Mouse (Mus musculus): ENCODE measurements around the gene Cdk5rap1.

The Cdk5rap1 gene

GRCm38 (mm10) chr2:154372842-154373500 is at the start of gene Cdk5rap1:
Gene Cdk5rap1, minus strand, starts transcription at chr2:154373010.
- DNase-seq = no peak

- no peak for DNase-seq
Observed at GRCm38 (mm10) chr2:154422181-154422580, 49.4 kb upstream of the Cdk5rap1 start.

- no peak for DNase-seq
Observed at GRCm38 (mm10) chr2:154420942-154421731, 48.3 kb upstream of the Cdk5rap1 start.

- DNase-seq = no peak
Observed at GRCm38 (mm10) chr2:154419631-154420515, 47.1 kb upstream of the Cdk5rap1 start.

GRCm38 (mm10) chr2:154418001-154418400 is 45.2 kb upstream of the Cdk5rap1 start:
- DNase-seq = no peak

GRCm38 (mm10) chr2:154417107-154417506 is 44.3 kb upstream of the Cdk5rap1 start:
- DNase-seq = peak; percentile 45 to 74

GRCm38 (mm10) chr2:154412018-154412666 is 39.3 kb upstream of the Cdk5rap1 start:
- peak in 1 of 2 experiments; percentile 54 for DNase-seq

- no peak for DNase-seq
Observed at GRCm38 (mm10) chr2:154410355-154410754, 37.5 kb upstream of the Cdk5rap1 start.

GRCm38 (mm10) chr2:154407643-154408445 is 35.0 kb upstream of the Cdk5rap1 start, which contains the start of gene Snta1:
Gene Snta1, minus strand, starts transcription at chr2:154408099.
- DNase-seq = peak; percentile 89 to 92

- DNase-seq = no peak
Observed at GRCm38 (mm10) chr2:154407063-154407642, 34.3 kb upstream of the Cdk5rap1 start.

GRCm38 (mm10) chr2:154405447-154405994 is 32.7 kb upstream of the Cdk5rap1 start:
- no peak for DNase-seq

- DNase-seq = peak; percentile 75 to 83
Observed at GRCm38 (mm10) chr2:154402811-154403210, 30.0 kb upstream of the Cdk5rap1 start.

GRCm38 (mm10) chr2:154401976-154402375 is 29.2 kb upstream of the Cdk5rap1 start:
- DNase-seq = no peak

- no peak for DNase-seq
Observed at GRCm38 (mm10) chr2:154399325-154399724, 26.5 kb upstream of the Cdk5rap1 start.

- peak; percentile 65 to 76 for DNase-seq
Observed at GRCm38 (mm10) chr2:154398267-154398666, 25.5 kb upstream of the Cdk5rap1 start.

GRCm38 (mm10) chr2:154396529-154396928 is 23.7 kb upstream of the Cdk5rap1 start:
- DNase-seq = no peak

GRCm38 (mm10) chr2:154394602-154395001 is 21.8 kb upstream of the Cdk5rap1 start:
- no peak for DNase-seq

- DNase-seq = peak; percentile 98
Observed at GRCm38 (mm10) chr2:154390180-154390964, 17.6 kb upstream of the Cdk5rap1 start.

GRCm38 (mm10) chr2:154379103-154379502 is 6.3 kb upstream of the Cdk5rap1 start:
- DNase-seq = no peak

Data from kidney, adult 8-10 months (tissue).